Mouse (Mus musculus) ovary, postnatal 36 days (tissue): ENCODE measurements around the gene Naaa.
A peak's percentile ranks its signal among the peaks of the same experiment; 100 is the strongest.

ENCODE experiments used
- DNase-seq: peaks from one replicate; pipeline ENCODE4 v3.0.0; 2022; ENCODE audit warnings: low spot score, mixed read lengths

Gene Naaa

DNA sequence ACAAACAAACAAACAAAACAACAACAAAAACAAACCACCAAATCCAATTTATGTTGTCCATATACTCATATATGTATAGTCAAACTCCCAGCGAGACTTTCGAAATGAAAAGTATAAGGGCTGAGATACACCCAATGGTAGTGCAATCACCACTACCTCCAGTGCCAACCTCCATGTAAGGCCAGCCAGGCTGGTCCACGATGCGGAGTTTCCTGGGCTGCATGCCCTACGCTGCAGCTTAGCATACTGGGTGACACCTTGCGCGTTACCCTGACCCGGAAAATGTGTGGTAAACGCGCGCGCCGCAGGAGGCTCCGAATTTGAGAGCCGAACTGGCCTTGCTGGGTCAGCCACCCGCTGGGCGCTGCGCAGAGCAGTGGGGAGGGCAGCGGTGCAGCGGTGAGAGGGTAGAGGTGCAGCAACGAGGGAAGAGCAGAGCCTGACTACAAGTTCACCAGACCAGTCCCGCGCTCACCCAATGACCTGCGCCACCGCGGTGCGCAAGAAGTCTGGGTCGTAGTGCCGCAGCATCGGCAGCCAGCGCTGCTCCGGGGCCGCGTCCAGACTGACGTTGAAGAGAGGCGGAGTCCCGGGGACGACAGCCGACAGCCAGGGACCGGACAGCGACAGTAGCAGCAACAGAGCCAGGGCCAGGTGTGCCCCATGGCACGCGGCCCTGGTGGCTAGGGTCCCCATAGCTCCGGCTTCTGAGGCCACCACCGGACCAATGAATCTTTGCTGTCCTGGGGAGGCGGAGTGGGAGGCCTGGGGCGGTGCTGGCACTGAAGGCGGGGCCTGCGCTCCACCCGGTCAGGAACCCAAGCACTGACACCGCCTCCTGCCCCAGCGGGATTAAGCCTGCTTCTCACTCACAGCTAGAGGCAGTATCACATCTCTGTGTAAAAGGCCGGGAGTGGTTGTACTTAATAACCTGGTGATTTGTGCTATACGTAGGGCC, at the start of gene Naaa:
Gene Naaa, minus strand, starts transcription at position 734 of the 958 bp plus-strand sequence.
- DNase-seq = peak; percentile 87

DNA sequence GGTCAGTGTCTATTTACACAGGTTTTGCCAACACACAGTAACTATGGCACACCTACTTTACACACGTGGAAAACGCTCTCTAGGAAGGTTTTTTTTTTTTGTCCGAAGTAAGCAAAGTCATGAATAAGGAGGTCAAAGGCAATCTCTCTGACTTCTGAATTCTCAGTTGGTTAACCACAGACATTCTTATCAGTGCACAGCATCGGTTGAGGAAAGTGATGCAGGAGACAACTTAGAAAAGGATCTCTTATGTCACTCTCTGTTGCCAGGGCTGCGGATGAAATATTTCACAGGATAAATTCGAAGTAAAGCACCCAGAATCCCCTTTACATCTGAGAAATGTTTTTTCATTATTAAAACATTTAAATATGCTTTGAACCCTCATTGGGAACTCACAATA, 49.4 kb upstream of the Naaa start:
- no peak for DNase-seq

DNA sequence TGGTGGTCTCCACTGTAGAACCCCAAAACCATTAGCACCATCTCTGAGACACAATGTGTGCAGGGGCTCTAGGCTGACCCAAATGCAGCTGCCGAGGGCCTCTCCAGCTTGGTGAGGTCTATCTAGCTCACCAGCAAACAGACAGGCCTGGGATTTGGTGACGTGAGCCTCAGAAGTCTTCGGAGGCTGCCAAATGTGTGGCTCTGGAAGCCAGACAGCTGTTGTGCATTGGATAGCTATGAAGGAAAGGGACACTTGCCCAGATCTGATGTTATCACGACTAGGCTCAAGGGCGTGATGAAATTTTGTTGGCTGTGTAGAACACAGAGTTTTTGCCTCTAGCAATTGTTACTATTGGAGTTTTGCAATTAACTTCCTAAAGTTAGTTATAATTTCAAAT, 45.3 kb upstream of the Naaa start:
- DNase-seq = peak; percentile 44

DNA sequence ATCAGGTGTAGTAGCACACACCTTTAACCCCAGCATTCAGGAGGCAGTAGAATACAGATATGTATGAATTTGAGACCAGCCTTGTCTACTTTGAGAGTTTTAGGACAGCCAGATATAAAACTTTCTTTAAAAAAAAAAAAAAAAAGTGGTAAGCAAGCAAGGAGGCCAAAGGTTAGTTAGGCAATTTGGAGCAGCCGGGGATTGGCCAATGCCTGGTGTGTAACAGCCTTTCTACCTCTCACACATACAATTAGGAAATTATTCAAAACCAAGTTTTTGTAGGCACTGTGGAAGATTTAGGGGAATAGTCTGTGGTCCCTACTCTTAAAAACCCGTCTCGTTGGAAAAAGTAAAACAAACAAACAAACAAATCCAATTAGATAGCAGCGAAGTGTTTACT, 44.6 kb upstream of the Naaa start:
- no peak for DNase-seq

DNA sequence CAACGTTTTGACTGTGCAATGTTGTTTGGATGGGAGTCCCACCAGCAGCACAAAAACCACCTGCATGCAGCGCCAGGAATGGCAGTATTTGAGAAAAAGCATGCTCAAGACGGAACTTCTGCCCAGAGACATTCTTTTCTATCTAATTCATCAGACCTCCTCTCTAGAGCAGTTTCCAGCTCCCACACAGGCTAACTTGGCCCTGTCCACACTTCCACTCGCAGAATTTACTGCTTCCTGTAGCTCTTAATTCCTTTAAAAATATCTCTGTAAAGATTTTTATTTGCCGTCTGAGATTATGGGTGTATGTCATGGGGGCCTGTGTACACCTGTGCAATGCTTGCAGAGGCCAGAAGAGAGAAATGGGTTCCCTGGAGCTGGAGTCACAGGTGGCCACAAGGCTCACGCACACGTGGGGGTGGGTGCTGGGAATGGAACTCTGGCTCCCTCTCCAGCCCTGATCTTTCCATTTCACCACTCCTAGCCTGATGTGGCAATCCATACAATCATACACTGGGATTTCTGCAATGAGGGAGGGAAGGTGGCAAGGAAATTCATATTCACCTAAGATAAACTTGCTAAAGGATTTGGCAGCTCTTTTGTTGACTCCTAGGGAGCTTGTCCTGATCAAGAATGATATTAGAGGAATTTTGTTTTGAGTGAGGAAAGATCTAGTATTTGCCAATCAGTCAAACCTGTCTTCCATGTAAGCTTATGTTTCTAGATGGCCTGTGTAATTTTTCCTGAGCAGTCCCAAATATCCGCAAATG, 43.8 kb upstream of the Naaa start:
- no peak for DNase-seq

DNA sequence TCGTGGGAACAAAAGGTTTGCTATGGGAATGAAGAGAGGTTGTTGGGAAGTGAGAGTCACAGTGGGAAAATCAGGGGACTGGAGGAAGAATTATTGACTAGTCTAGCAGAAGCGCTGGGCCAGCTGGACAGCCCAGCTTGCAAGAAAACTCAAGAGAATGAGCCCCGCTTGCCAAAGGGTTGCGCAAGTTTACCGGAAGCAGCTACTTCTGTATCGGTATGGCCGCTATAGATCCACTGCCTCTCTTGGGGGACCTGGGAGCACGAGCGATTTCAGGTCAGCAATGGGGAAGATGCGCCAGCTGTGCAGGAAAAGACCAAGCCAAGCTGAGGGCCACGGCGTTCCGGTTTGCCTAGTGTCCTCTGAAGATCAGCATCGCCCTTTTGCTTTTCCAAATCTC, 40.6 kb upstream of the Naaa start:
- DNase-seq = no peak

DNA sequence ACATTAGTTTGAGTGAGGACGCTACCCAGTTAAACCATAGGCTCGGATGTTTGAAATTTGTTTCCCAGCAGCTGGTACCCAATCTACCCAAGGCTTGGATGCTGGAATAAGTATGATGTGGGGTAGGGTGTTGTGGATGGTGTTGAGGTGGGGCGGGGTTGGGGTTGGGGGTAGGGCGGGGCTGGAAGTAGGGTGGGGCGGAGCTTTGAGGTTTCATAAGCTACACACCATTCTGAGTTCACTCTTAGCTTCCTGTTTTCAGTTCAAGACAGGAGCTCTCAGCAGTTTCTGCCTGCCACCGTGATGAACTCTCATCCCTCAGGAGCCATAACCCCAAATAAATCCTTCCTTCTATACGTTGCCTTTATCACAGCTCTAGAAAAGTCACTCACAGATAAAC, 40.1 kb upstream of the Naaa start:
- DNase-seq = no peak

DNA sequence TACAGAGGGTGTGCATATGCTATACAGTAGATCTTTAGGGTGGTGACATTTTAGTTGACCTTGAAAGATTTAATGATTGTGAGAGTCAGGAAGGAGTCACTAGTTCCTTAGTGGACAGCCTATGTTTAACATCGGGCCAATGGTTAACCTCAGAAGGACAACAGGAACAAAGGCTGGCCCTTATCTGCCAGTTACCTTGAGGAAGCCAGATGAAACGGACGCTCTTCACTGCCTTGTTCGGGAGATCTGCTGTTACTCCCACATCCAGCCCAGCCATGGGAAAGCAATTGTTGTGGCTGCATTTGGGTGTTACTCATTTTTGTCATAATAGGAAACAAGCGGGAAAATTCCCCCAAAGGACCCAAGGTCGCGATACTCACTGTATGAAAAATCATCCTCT, 35.8 kb upstream of the Naaa start:
- no peak for DNase-seq

DNA sequence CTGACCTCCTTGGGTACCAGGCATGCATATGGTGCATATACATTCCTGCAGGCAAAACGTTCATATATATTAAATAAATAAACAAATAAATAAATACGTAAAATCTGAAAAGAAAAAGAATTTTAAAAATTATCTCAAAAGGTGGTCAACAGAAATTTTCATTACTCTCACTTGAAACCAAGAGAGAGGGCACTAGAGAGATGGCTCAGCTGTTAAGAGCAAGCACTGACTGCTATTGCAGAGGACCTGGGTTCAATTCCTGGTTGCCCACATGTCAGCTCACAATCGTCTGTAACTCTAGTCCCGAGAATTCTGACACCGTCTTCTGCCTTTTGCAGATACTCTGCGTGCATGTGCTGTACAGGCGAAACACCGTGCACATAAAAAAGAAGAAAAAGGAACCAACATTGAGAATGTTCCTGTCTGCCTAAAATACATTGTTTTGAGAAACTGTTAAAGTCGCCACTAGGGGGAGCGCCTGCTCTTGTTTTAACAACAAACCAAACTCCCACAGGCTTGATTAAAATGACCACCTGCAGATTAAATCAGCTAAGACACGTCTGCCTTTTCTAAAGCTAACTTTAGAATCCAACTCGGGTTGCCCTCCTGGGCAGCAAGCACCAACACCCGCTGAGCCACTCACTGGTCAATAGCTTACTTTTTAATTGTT, 34.2 kb upstream of the Naaa start:
- DNase-seq = peak; percentile 70

DNA sequence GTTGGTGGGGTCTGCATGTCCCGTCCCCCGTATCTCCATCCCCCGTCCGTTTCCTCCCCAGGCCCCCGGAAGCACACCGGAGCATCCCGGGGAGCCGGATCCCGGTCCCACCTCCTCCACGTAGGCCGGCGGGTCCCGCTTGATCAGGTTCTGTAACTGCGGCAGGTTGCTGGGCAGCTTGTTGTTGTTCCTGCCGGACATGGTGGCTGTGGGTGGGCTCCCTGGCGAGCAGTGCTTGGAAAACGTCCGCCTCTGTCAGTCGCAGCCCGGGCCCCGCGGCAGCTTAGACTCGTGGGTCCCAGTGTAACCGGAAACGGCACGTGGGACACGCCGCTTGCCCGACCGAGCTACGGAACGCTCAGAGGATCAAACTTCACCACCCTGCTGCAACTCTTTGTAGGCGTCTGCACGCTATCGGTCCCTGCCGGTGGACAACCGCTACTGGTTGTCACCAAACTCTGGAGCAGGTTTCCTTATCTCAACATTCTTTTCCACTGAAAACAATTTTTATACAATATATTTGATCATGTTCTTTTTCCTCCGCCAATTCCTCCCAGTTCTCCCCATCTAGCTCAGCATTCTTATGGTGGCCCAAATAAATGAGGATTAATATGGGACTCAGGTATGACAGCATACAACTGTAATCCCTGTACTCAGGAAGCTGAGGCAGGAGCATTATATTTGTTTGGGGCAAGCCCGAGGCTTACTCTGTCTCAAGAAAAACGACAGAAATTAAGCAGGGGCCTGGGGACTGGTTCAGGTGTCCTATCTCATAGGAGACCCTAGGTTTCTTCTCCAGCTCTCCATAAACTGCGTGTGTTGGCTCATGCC, 31.9 kb upstream of the Naaa start, which contains the start of gene Sdad1:
Gene Sdad1, minus strand, starts transcription at position 799 of the 831 bp plus-strand sequence.
- peak; percentile 89 for DNase-seq

DNA sequence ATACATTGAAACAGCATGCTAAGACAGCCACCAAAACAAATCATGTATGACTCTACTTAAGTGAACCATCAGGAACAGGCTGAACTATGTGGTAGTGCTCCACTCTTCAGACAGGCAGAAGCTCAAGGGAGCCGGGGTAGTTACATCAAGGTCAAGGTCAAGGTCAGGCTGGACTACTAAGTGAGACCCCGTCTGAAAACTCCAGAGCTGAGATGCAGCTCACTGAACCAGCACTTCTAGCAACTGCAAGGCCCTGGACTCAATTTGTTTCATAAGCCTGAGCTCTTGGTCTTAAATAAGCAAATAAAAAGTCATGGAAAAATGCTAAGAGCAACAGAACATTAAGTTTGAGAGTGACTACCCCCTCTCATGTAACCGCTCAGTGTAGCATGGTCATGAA, 26.3 kb upstream of the Naaa start:
- DNase-seq = no peak

DNA sequence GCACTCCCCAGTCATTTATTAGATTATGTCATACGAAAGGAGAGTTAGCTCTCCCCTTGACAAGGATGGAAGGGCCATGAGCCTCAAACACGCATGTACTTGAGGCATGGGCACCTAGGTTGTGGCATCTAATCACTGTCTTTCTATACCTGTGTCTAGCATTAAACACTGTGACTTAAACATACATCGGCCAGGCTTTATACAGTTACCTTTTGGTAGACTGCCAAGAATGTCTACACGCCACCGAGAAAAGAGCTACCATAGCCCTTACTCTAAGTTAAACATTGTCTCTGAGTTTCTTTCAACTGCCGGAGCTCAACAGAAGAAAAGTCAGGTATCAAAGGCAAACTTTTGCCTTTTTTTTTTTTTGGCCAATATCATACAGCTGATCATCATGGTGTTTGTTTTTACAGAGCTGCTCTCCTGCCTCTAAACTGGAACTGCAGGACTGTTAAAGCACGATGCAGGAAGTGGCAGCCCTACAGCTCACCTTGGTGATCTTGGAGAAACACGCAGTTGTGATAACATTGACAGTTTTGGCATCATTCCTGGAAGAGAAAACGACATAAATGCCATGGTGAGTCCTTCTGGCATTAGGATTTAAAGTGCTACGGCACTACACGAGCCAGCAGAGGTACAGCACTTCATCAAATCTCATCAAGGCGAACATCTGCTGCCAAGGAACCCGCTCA, 24.3 kb upstream of the Naaa start:
- no peak for DNase-seq

DNA sequence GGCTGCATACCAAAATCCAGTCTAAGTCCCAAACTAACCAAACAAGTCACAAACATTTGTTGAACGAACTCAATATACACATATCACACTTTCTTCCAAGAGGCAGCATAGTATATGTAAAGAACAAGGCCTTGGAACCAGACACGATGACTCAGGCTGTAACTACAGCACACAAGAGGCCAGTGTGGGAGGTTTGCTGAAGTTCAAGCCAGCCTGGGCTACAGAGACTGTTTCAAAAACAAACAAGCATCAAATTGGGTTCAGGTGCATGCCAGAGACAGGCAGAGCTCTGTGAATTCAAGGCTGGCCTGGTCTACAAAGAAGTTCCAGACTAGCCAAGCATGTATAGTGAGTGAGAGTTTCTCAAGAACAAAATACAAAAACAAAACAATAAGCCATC, 16.6 kb upstream of the Naaa start:
- DNase-seq = no peak

DNA sequence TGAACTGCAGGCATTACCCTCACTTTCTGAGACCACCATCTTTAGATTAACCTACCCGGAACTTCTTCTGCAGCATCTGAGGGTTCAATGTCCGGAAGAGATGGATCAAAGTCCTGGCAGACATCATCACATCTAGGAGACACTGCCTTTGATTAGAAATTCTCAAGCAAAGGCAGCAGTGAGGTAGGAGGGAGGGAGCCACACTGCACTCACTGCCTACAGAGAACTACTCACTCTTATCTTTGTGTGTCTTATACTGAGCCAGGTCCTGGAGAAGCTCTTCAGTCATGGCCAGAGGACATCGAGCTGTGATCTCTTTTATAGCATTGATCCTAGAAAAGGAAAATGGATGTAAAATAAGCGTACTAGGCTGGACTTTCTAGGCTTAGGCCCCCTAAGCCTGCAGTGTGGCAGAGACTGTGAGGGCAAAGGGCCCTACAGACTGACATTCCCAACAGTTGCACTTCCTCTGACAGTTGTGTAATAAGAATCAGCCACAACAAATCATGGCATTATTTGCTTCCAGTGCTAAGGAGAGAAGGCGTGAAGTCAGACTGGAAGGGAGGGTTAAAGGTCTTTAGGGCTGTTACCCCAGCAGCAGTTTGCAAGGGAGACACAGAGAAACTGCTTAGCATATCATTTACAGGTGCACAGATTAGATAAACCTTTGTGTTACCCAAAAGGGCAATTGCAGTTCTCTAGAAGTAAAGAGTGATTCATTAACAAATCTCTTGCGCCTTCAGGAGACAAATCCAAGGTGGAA, 13.9 kb upstream of the Naaa start:
- DNase-seq = no peak

DNA sequence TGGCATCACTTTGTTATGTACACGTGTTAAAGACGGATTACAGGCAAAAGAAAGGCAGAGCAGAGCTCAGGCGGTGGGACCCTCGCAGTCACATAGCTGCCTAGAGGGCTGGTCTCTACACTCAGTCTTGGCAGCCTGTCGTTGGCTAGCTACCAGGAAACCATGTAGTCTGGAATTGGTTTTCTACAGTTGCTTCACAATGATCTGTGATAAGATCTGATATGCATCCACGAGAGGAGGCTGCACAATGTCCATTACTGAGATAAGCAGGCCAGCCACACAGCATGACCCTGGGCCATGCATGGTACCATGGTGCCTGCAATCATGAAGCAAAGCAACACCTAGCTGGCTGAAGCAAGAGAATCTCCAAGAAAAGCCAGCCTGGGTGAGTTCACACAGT, 9.9 kb upstream of the Naaa start:
- DNase-seq = no peak

DNA sequence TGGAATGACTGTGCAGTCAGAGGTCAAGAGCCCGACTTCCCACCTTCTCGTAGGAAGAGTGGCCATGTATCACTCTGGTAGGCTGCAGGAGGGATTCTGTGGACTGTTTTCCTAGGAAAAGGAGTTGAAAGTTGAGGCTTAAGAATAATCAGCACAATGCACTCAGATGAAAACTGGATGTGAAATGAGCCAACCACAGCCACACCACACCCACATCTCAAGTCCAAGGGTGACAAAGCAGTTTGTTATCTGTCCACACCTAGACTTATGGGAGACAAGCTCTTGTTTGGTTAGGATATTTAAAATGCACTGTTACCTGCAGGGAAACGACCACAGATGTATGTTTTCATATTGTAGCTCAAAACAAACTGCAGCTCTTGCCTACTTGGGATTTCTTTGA, 5.1 kb upstream of the Naaa start:
- no peak for DNase-seq

DNA sequence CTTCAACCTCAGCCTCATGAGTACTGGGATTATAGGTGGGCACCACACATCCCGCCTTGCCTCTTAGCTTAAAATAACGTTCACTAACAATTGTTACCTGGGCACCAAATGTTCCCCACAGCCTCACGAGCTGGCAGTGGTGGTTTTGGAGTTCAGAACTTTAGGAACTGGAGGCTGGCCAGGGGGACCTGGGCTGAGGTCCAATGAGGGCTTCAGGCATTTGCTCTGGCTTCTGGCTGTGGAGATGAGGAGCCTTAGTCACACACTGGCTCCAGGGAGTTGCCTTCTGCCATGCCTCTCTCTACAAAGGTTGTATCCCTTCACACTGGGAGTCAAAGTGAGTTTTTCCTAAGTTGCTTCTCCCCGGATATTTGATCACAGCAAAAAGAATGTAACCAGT, 4.6 kb upstream of the Naaa start:
- peak; percentile 20 for DNase-seq

DNA sequence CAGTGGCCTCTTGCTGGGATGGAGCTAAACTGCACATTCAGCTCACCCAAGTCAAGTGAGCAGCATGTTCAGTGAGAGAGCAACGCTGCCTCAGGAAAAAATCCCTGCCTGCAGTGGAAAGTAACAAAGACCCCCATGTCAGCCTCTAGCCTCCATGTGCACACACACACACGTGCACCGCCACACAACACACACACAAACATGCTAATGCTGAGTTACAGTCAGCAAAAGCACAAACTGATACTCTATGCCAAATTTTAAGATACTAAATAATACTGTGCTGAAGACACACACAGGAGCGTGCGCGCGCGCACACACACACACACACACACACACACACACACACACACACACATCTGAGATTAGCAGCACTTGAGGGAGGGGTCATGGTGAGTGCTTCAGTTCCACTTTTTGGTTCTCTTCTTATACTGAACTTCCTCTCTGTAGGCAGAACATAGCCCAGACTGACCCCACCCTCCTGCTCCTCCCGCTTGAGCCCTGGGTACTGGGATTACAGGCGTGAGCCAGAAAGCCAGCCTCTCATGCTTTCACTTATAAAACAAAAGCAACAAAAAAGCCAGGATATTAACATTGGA, 1.1 kb upstream of the Naaa start:
- DNase-seq = no peak

DNA sequence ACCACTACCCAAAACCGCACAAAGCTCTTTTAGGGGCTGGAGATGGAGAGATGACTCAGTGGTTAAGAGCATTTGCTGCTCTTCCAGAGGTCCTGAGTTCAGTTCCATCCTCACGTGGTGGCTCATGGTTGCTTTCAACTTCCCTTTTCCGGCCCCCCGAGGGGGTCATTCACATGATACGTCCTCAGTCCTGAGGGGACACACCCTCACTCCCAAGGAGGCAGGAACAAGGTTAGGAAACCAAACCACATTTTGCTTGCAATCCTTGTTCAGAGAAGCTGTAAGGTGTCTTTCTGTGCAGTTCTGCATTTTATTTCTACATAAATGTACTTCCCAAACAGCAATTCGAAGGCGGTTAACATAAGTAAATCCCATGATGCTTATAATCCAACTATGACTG, 7.5 kb downstream of the Naaa start:
- no peak for DNase-seq
